Mouse (Mus musculus) bone marrow macrophage, adult 2 months (primary cell): ENCODE results near the gene Cidec. TPM values are rescaled to one million over a fixed set of nuclear protein-coding genes. Genes with fewer than 3 reads are reported as not detected.

ENCODE experiments used
- H3K27ac ChIP-seq: 2 replicates; pipeline ENCODE4 v1.5.1; 2012; ENCODE audit warnings: low read depth, low read length; ENCODE audit not compliant: insufficient read depth
- H3K4me1 ChIP-seq: 2 replicates; pipeline ENCODE4 v1.6.1; 2012; ENCODE audit warnings: low read length; ENCODE audit not compliant: control insufficient read depth, insufficient read depth
- H3K4me3 ChIP-seq: 2 replicates; pipeline ENCODE4 v1.5.1; 2012; ENCODE audit warnings: mild to moderate bottlenecking, low read length, moderate library complexity; ENCODE audit not compliant: insufficient read depth
- CTCF ChIP-seq: IDR thresholded peaks from 2 replicates; pipeline ENCODE4 v1.5.1; 2012; ENCODE audit warnings: low read depth, mild to moderate bottlenecking, low read length, moderate library complexity
- POLR2A ChIP-seq: IDR thresholded peaks from 2 replicates; pipeline ENCODE4 v1.6.1; 2012; ENCODE audit warnings: mild to moderate bottlenecking, low read depth, low read length, borderline replicate concordance
- polyA plus RNA-seq: library from polyadenylated mRNA; stranded (reverse); fragments of >200 nt; gene quantifications from 2 replicates; pipeline ENCODE4 v1.2.4, GENCODE M21; 2012; ENCODE audit not compliant: missing spikeins, insufficient read depth, insufficient read length

Cidec gene
- polyA plus RNA-seq, 1 experiment, result 0.32 TPM

- Histone ChIP-seq H3K4me1 (peaks cover 5% of the 10 kb centered on the region; the same call in 1 of the 2 replicates), H3K4me3 (no peak overlapping the region), H3K27ac (no peak overlapping the region)
- TF ChIP-seq POLR2A (no peak), CTCF (no peak)
These were observed 1.6 kb upstream of the Cidec start for GRCm38 (mm10) chr6:113437135-113437534.

GRCm38 (mm10) chr6:113434691-113435090 is 869 bp downstream of the Cidec start:
- Histone ChIP-seq H3K4me1 (0 out of 2 replicates have a peak, but pooled peaks cover 2% of the 10 kb centered on the region), H3K27ac (no peak overlapping the region), H3K4me3 (no peak overlapping the region)
- TF ChIP-seq POLR2A (no peak), CTCF (no peak)

GRCm38 (mm10) chr6:113433661-113434060 is 1.9 kb downstream of the Cidec start:
- TF ChIP-seq CTCF, result no peak
- TF ChIP-seq POLR2A, result no peak
- Histone ChIP-seq H3K27ac (no peak overlapping the region), H3K4me1 (0 out of 2 replicates have a peak, but pooled peaks cover 2% of the 10 kb centered on the region), H3K4me3 (no peak overlapping the region)

- Histone ChIP-seq H3K4me1 (0 out of 2 replicates have a peak, but pooled peaks cover 2% of the 10 kb centered on the region), H3K27ac (no peak overlapping the region), H3K4me3 (no peak overlapping the region)
- no peak for TF ChIP-seq CTCF
- no peak for TF ChIP-seq POLR2A
These were observed 3.8 kb downstream of the Cidec start for GRCm38 (mm10) chr6:113431801-113432200.

- no peak overlapping the region for H3K27ac ChIP-seq
- TF ChIP-seq POLR2A (no peak), CTCF (no peak)
- no peak overlapping the region for H3K4me3 ChIP-seq
- H3K4me1 ChIP-seq, result 0 out of 2 replicates have a peak, but pooled peaks cover under 1% of the 10 kb centered on the region
These were observed 4.7 kb downstream of the Cidec start for GRCm38 (mm10) chr6:113430846-113431245.

GRCm38 (mm10) chr6:113429965-113430364 is 5.6 kb downstream of the Cidec start:
- no peak for TF ChIP-seq POLR2A
- no peak for TF ChIP-seq CTCF
- no peaks in the 10 kb centered on the region for H3K4me1 ChIP-seq
- H3K4me3 ChIP-seq, result no peak overlapping the region
- no peak overlapping the region for H3K27ac ChIP-seq

- Histone ChIP-seq H3K4me3 (no peak overlapping the region), H3K4me1 (no peaks in the 10 kb centered on the region), H3K27ac (no peak overlapping the region)
- no peak for TF ChIP-seq POLR2A
- no peak for TF ChIP-seq CTCF
These were observed 7.6 kb downstream of the Cidec start for GRCm38 (mm10) chr6:113428006-113428405.

- Histone ChIP-seq H3K4me1 (no peaks in the 10 kb centered on the region), H3K27ac (no peak overlapping the region), H3K4me3 (no peak overlapping the region)
- peak; percentile 35; the same call in 1 of the 2 replicates for TF ChIP-seq CTCF
- no peak for TF ChIP-seq POLR2A
These were observed 8.2 kb downstream of the Cidec start for GRCm38 (mm10) chr6:113427397-113427796.

GRCm38 (mm10) chr6:113426696-113427095 is 8.9 kb downstream of the Cidec start:
- H3K4me3 ChIP-seq, result no peak overlapping the region
- no peak overlapping the region for H3K27ac ChIP-seq
- TF ChIP-seq CTCF (no peak), POLR2A (no peak)
- H3K4me1 ChIP-seq, result no peaks in the 10 kb centered on the region

- TF ChIP-seq POLR2A (no peak), CTCF (no peak)
- Histone ChIP-seq H3K4me1 (0 out of 2 replicates have a peak, but pooled peaks cover 3% of the 10 kb centered on the region), H3K27ac (no peak overlapping the region)
These were observed 11.4 kb downstream of the Cidec start for GRCm38 (mm10) chr6:113424187-113424586.

More at GRCm38 (mm10) chr6:113424187-113424586, 11.4 kb downstream of the Cidec start:
- H3K4me3 ChIP-seq, result no peak overlapping the region
